Mouse (Mus musculus): Measurements from ENCODE around the gene Pgrmc2. TPM values are rescaled to one million over a fixed set of nuclear protein-coding genes. Genes with fewer than 3 reads are reported as not detected.

The Pgrmc2 gene
- total and polyA plus RNA-seq, 3 experiments, result 23.2 to 52.8 TPM; not detected in 1

DNA sequence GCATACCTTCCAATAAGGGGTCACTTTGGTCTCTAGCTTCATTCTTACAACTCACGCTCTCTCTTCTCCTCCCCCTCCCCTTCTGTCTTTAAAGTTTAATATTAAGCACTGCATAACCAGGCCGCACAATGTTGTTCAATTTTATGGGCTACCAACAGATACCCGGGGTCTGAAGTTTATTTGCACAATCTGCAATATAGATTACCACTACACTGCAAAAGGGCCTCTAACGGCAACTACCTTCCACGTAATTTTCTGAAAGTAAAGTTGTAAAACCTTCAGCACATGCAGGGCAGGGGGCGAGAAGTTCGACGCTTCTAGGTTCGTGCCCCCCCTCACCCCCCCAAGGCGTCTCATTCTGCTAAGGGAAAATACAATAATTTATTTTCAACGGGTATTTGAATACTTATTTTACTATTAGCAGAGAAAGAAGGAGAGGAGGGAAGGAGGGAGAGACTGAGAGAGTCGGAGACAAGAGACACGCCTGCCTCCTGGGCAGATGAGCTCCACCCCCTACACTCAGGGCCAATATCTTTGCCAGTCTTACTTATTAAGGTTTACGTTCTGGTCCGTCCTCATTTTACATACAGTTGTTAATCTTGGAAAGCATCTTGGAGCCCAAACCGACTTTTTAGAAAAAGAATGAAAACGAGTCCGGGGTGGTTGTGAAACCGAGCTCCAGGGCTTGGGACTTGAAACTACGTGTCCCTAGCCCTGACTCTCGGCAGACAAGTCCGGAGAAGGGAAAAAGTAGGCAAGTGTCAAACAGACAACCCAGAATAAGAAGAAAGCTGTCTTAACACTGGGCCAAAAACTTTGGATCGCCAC is 1.2 kb downstream of the Pgrmc2 start:
- no peaks in the 10 kb centered on the region for H3K27me3 ChIP-seq (ENCODE audit: control insufficient read depth in 1 of 2, insufficient read depth in 2 of 2, low read length in 2 of 2)
- H3K27ac ChIP-seq (ENCODE audit: control insufficient read depth, low read depth, low read length), result peak overlapping the region; percentile 62
- peak; percentile 84 for DNase-seq (ENCODE audit: low read depth, low spot score)
- H3K9ac ChIP-seq (ENCODE audit: control insufficient read depth, low read depth, low read length, poor library complexity, severe bottlenecking), result peak overlapping the region; percentile 92
- peaks cover 0 to 11% of the 10 kb centered on the region in 2 experiments; a peak in 3 of 4 replicates for H3K4me1 ChIP-seq (ENCODE audit: control insufficient read depth in 1 of 2, insufficient read depth in 2 of 2, low read length in 2 of 2)
- TF ChIP-seq POLR2A (IDR thresholded peaks at IDR 0.05; ENCODE audit: control insufficient read depth in 1 of 2, insufficient read depth in 1 of 2, low read depth in 1 of 2, low read length in 2 of 2, poor library complexity in 1 of 2) (peak in 1 of 2 experiments; percentile 34; a peak in 1 of 4 replicates), TBP (IDR thresholded peaks at IDR 0.05; ENCODE audit: low read depth, low read length) (peak; percentile 66; the same call in 1 of the 2 replicates), MXI1 (IDR thresholded peaks at IDR 0.05; ENCODE audit: low read depth, low read length) (peak; percentile 49; the same call in 1 of the 2 replicates), E2F4 (IDR thresholded peaks at IDR 0.05; ENCODE audit: borderline replicate concordance, low read depth, low read length) (no peak), NELFE (IDR thresholded peaks at IDR 0.05; ENCODE audit: low read depth, low read length) (peak; percentile 34; the same call in 1 of the 2 replicates), RCOR1 (IDR thresholded peaks at IDR 0.05; ENCODE audit: low read depth, low read length) (no peak), TCF12 (IDR thresholded peaks at IDR 0.05; ENCODE audit: low read depth, low read length) (no peak)
- peaks cover 35% of the 10 kb centered on the region for H3K79me2 ChIP-seq (ENCODE audit: control insufficient read depth, insufficient read depth, low read length, poor library complexity)
- H3K9me3 ChIP-seq (replicated peaks; ENCODE audit: insufficient read depth, low read length), result no peaks in the 10 kb centered on the region
- peaks cover 0 to 17% of the 10 kb centered on the region in 2 experiments; a peak in 2 of 4 replicates for H3K36me3 ChIP-seq (ENCODE audit: control insufficient read depth in 1 of 2, insufficient read depth in 2 of 2, low read length in 2 of 2)
- peak overlapping the region; percentile 94 for H3K4me3 ChIP-seq (ENCODE audit: control insufficient read depth in 1 of 2, insufficient read depth in 1 of 2, low read depth in 2 of 2, low read length in 2 of 2)

DNA sequence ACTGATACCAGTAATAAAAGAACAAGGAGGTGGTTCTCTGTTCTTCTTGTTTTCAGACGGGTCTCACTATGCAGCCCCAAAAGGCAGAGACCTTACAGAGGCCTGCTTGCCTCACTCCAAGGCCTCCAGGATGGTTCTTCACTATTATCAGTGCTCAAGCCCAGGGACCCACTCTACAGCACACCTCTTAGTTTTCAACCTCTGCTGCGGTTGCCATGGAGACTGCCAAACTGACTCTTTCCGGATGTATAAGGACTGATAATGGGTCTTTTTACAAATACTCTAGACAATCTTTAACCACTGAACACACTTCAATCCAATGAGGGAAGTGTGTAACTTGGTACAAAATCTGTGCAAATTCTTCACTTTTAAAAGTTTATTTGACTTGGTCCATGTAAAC is 2.1 kb downstream of the Pgrmc2 start:
- TF ChIP-seq SIN3A (IDR thresholded peaks at IDR 0.05; ENCODE audit: low read length) (peak; percentile 67; the same call in 1 of the 2 replicates), MAX (IDR thresholded peaks at IDR 0.05; ENCODE audit: low read length) (no peak), ETS1 (IDR thresholded peaks at IDR 0.05; ENCODE audit: low read depth, low read length) (0 out of 2 replicates have a peak, but pooled peaks have one; percentile 7), UBTF (IDR thresholded peaks at IDR 0.05; ENCODE audit: borderline replicate concordance, insufficient read depth, low read depth, low read length) (no peak), ZNF384 (IDR thresholded peaks at IDR 0.05; ENCODE audit: low read depth, low read length) (no peak), GATA1 (IDR thresholded peaks at IDR 0.05; ENCODE audit: low read depth, low read length) (peak; percentile 68), EP300 (IDR thresholded peaks at IDR 0.05; ENCODE audit: low read depth in 1 of 2, low read length in 2 of 2) (peak in 1 of 2 experiments; percentile 10; a peak in 1 of 4 replicates), RCOR1 (IDR thresholded peaks at IDR 0.05; ENCODE audit: low read depth, low read length) (peak; percentile 96), MYB (IDR thresholded peaks at IDR 0.05; ENCODE audit: low read depth, low read length) (no peak), TBP (IDR thresholded peaks at IDR 0.05; ENCODE audit: low read depth, low read length) (no peak), MYC (IDR thresholded peaks at IDR 0.05; ENCODE audit: low read depth, low read length) (no peak), ELF1 (IDR thresholded peaks at IDR 0.05; ENCODE audit: low read depth, low read length) (no peak), JUND (IDR thresholded peaks at IDR 0.05; ENCODE audit: low read depth, low read length) (no peak), CHD1 (IDR thresholded peaks at IDR 0.05; ENCODE audit: low read depth, low read length) (no peak), GABPA (IDR thresholded peaks at IDR 0.05; ENCODE audit: low read depth, low read length) (no peak), TCF12 (IDR thresholded peaks at IDR 0.05; ENCODE audit: low read depth, low read length) (no peak), POLR2AphosphoS5 (IDR thresholded peaks at IDR 0.05; ENCODE audit: borderline replicate concordance, low read depth, low read length) (no peak), KAT2A (conservative IDR thresholded peaks at IDR 0.05; ENCODE audit: low read depth, low read length) (no peak), MEF2A (IDR thresholded peaks at IDR 0.05; ENCODE audit: extremely low read depth, insufficient replicate concordance, low read depth, low read length, poor library complexity, severe bottlenecking) (no peak), ZC3H11A (IDR thresholded peaks at IDR 0.05; ENCODE audit: low read depth, low read length) (no peak), BHLHE40 (IDR thresholded peaks at IDR 0.05; ENCODE audit: borderline replicate concordance, low read depth, low read length) (no peak; the same call in 1 of the 2 replicates), TAL1 (IDR thresholded peaks at IDR 0.05; ENCODE audit: low read length) (no peak), ZMIZ1 (IDR thresholded peaks at IDR 0.05; ENCODE audit: low read depth, low read length) (no peak), POLR2AphosphoS2 (IDR thresholded peaks at IDR 0.05; ENCODE audit: low read length) (no peak), USF1 (IDR thresholded peaks at IDR 0.05; ENCODE audit: low read depth, low read length) (no peak), NELFE (IDR thresholded peaks at IDR 0.05; ENCODE audit: low read depth, low read length) (no peak)
- Histone ChIP-seq H3K4me1 (ENCODE audit: control insufficient read depth in 1 of 2, insufficient read depth in 2 of 2, low read length in 2 of 2) (peaks cover 0 to 11% of the 10 kb centered on the region in 2 experiments; a peak in 3 of 4 replicates), H3K36me3 (ENCODE audit: control insufficient read depth in 1 of 2, insufficient read depth in 2 of 2, low read length in 2 of 2) (peaks cover 0 to 17% of the 10 kb centered on the region in 2 experiments; a peak in 2 of 4 replicates), H3K9ac (ENCODE audit: control insufficient read depth, low read depth, low read length, poor library complexity, severe bottlenecking) (no peak overlapping the region), H3K9me3 (replicated peaks; ENCODE audit: insufficient read depth, low read length) (no peaks in the 10 kb centered on the region), H3K4me3 (ENCODE audit: control insufficient read depth in 1 of 2, insufficient read depth in 1 of 2, low read depth in 2 of 2, low read length in 2 of 2) (no peak overlapping the region), H3K27ac (ENCODE audit: control insufficient read depth, low read depth, low read length) (no peak overlapping the region), H3K27me3 (ENCODE audit: control insufficient read depth in 1 of 2, insufficient read depth in 2 of 2, low read length in 2 of 2) (no peaks in the 10 kb centered on the region), H3K79me2 (ENCODE audit: control insufficient read depth, insufficient read depth, low read length, poor library complexity) (peaks cover 40% of the 10 kb centered on the region)
- peak; percentile 82 for DNase-seq (ENCODE audit: low read depth, low spot score)

All from MEL (cell line).